8 mouse cellular contexts compared by ENCODE assay signal in genomic region chr13:112466136-112466945, GRCm38 (mm10). TPM values are rescaled to one million over a fixed set of nuclear protein-coding genes. Genes with fewer than 3 reads are reported as not detected.
DNase-seq lines count a peak whose midpoint lies in the region; ATAC-seq lines count a peak whose summit lies in the region.

No protein-coding gene starts in this region.

- peaks cover 52% of the 10 kb centered on the region for H3K4me1 ChIP-seq in megakaryocyte, embryonic 14.5 days
- peaks cover 21% of the 10 kb centered on the region; the same call in 1 of the 2 replicates for H3K4me1 ChIP-seq in limb, embryonic 15.5 days
- peaks cover 16% of the 10 kb centered on the region for H3K4me1 ChIP-seq in stomach, embryonic 16.5 days (ENCODE audit: control insufficient read depth, insufficient read depth, low read length)

- H3K27me3 ChIP-seq in megakaryocyte, embryonic 14.5 days (replicated peaks), result no peaks in the 10 kb centered on the region
- no peaks in the 10 kb centered on the region for H3K27me3 ChIP-seq in limb, embryonic 15.5 days
- H3K27me3 ChIP-seq in stomach, embryonic 16.5 days (ENCODE audit: control insufficient read depth, insufficient read depth, low read length), result no peaks in the 10 kb centered on the region

- peaks cover 22% of the 10 kb centered on the region for H3K36me3 ChIP-seq in megakaryocyte, embryonic 14.5 days (replicated peaks; ENCODE audit: low read length)
- no peaks in the 10 kb centered on the region for H3K36me3 ChIP-seq in limb, embryonic 15.5 days
- H3K36me3 ChIP-seq in stomach, embryonic 16.5 days (ENCODE audit: control insufficient read depth, insufficient read depth, low read length), result no peaks in the 10 kb centered on the region

- H3K4me3 ChIP-seq in megakaryocyte, embryonic 14.5 days (replicated peaks), result peak overlapping the region; percentile 98
- H3K4me3 ChIP-seq in limb, embryonic 15.5 days, result 0 out of 2 replicates have a peak overlapping the region, but pooled peaks have one; percentile 7
- no peak overlapping the region for H3K4me3 ChIP-seq in stomach, embryonic 16.5 days (replicated peaks; ENCODE audit: low read length)

- WGBS in limb, embryonic 15.5 days, result 69% methylated on average over 19 of the region's 19 CpGs
- 59% methylated on average over 19 of the region's 19 CpGs for WGBS in stomach, embryonic 16.5 days

- H3K9ac ChIP-seq in limb, embryonic 15.5 days, result no peak overlapping the region
- 0 out of 2 replicates have a peak overlapping the region, but pooled peaks have one; percentile 9 for H3K9ac ChIP-seq in stomach, embryonic 16.5 days (ENCODE audit: low read length)

- no peaks in the 10 kb centered on the region for H3K9me3 ChIP-seq in megakaryocyte, embryonic 14.5 days
- no peaks in the 10 kb centered on the region for H3K9me3 ChIP-seq in limb, embryonic 15.5 days
- H3K9me3 ChIP-seq in stomach, embryonic 16.5 days (replicated peaks; ENCODE audit: control insufficient read depth, low read length), result no peaks in the 10 kb centered on the region

- no peak for ATAC-seq in CD4-positive, CD25-positive, alpha-beta regulatory T cell, adult 4 months
- ATAC-seq in megakaryocyte, adult 5-6 weeks (ENCODE audit: poor library complexity, severe bottlenecking), result no peak
- ATAC-seq in limb, embryonic 15.5 days (ENCODE audit: insufficient number of reproducible peaks, low FRiP score, low TSS enrichment, low read depth), result no peak
- no peak for ATAC-seq in stomach, embryonic 16.5 days (ENCODE audit: insufficient read depth, low FRiP score)

- no peak overlapping the region; the same call in 1 of the 2 replicates for H3K4me2 ChIP-seq in limb, embryonic 15.5 days
- H3K4me2 ChIP-seq in stomach, embryonic 16.5 days (ENCODE audit: low read depth, low read length), result peak overlapping the region; percentile 63

- H3K27ac ChIP-seq in limb, embryonic 15.5 days, result no peak overlapping the region; the same call in 1 of the 2 replicates
- H3K27ac ChIP-seq in stomach, embryonic 16.5 days (ENCODE audit: low read length), result peak overlapping the region; percentile 5; the same call in 1 of the 2 replicates

- peak; percentile 46 for DNase-seq in CD4-positive, CD25-positive, alpha-beta regulatory T cell, adult 2 months (ENCODE audit: low read depth, low spot score)
- no peak for DNase-seq in layer of hippocampus, postnatal 14 days (ENCODE audit: low spot score in 2 of 2)
- DNase-seq in urinary bladder, postnatal 36 days (ENCODE audit: low spot score in 2 of 2), result no peak

RNA-seq across cellular contexts. Expression of gene Il6st, which starts 2.5 kb away (rescaled TPM):
- 10 to 100 TPM; 52.9 to 65.9 TPM for polyA plus RNA-seq in CD4-positive, CD25-positive, alpha-beta regulatory T cell, adult 4 months (2017; shearing (Covaris generic))
- polyA plus RNA-seq in megakaryocyte, embryonic 14.5 days (2012; ENCODE audit: insufficient read depth, low replicate concordance), result 0.86 and 2.2 TPM in 2 replicates
- 77.4 and 84.3 TPM in 2 replicates for total RNA-seq in megakaryocyte, adult 5-6 weeks (2015)
- total RNA-seq in megakaryocyte, adult 5-6 weeks (2017), result 94.6 and 108 TPM in 2 replicates
- 39.5 and 40.2 TPM in 2 replicates for polyA plus RNA-seq in limb, embryonic 15.5 days (2015; fragmentation: Nextera tagmentation; extraction: Ambion mirVana)
- polyA plus RNA-seq in stomach, embryonic 16.5 days (2015; fragmentation: Nextera tagmentation; extraction: Ambion mirVana), result 51.8 and 53.4 TPM in 2 replicates
- total RNA-seq in layer of hippocampus, postnatal 14 days (2021), result 10 to 100 TPM; 80.3 to 91.4 TPM

Comparison
In these comparisons a context has a peak if more than half of its experiments do, and no peak if none do; other contexts are left out.
1. RNA of gene Il6st, which starts 2.5 kb away (polyA plus RNA-seq): 52.9 to 65.9 TPM in CD4-positive, CD25-positive, alpha-beta regulatory T cell, adult 4 months, 51.8 to 53.4 TPM in stomach, embryonic 16.5 days and 39.5 to 40.2 TPM in limb, embryonic 15.5 days; 0.86 to 2.2 TPM in megakaryocyte, embryonic 14.5 days; every median in the first group is over 10 times any median in the second.